In genomic region chr12:76837844-76838650, GRCm38 (mm10) we compare ENCODE assay signal across 8 mouse cellular contexts. TPM values are rescaled to one million over a fixed set of nuclear protein-coding genes. Genes with fewer than 3 reads are reported as not detected.
DNase-seq lines count a peak whose midpoint lies in the region; ATAC-seq and TF ChIP-seq lines count a peak whose summit lies in the region.

No protein-coding gene starts in this region.

- H3K4me1 ChIP-seq in cerebellum, adult 2 months (ENCODE audit: control insufficient read depth, insufficient read depth, low read length): peaks cover 23% of the 10 kb centered on the region
- peaks cover 4% of the 10 kb centered on the region for H3K4me1 ChIP-seq in thymus, adult 2 months (replicated peaks; ENCODE audit: control insufficient read depth, insufficient read depth, low read length)
- peaks cover 4 to 5% of the 10 kb centered on the region in 2 experiments; a peak in 3 of 4 replicates for H3K4me1 ChIP-seq in liver, embryonic 14.5 days (replicated peaks; ENCODE audit: control insufficient read depth in 2 of 2, insufficient read depth in 2 of 2, low read length in 1 of 2)

- peak overlapping the region; percentile 89 for H3K4me3 ChIP-seq in cerebellum, adult 2 months (replicated peaks; ENCODE audit: insufficient read depth, low read depth, low read length)
- peak overlapping the region; percentile 98 for H3K4me3 ChIP-seq in thymus, adult 2 months (ENCODE audit: control insufficient read depth, insufficient read depth, low read length)
- H3K4me3 ChIP-seq in liver, embryonic 14.5 days (ENCODE audit: insufficient read depth in 1 of 2, low read depth in 2 of 2, low read length in 2 of 2): peak overlapping the region; percentile 70 to 87

- no peak for TF ChIP-seq CTCF in cerebellum, adult 2 months (IDR thresholded peaks at IDR 0.05; ENCODE audit: borderline replicate concordance, insufficient read depth, low read depth, low read length)
- no peak for TF ChIP-seq CTCF in thymus, adult 2 months (IDR thresholded peaks at IDR 0.05; ENCODE audit: borderline replicate concordance, control insufficient read depth, extremely low read depth, insufficient read depth, low read length, poor library complexity)
- no peak for TF ChIP-seq CTCF in liver, embryonic 14.5 days (IDR thresholded peaks at IDR 0.05; ENCODE audit: low read depth)

- H3K27me3 ChIP-seq in cerebellum, adult 2 months (ENCODE audit: control insufficient read depth, insufficient read depth, low read length): no peaks in the 10 kb centered on the region
- no peaks in the 10 kb centered on the region for H3K27me3 ChIP-seq in thymus, adult 2 months (ENCODE audit: control insufficient read depth, insufficient read depth, low read length)
- H3K27me3 ChIP-seq in liver, embryonic 14.5 days (ENCODE audit: control insufficient read depth, insufficient read depth, low read length): no peaks in the 10 kb centered on the region

- no peaks in the 10 kb centered on the region for H3K36me3 ChIP-seq in thymus, adult 2 months (ENCODE audit: control insufficient read depth, insufficient read depth, low read length)
- H3K36me3 ChIP-seq in liver, embryonic 14.5 days (replicated peaks; ENCODE audit: control insufficient read depth, insufficient read depth, low read depth): 0 out of 2 replicates have a peak, but pooled peaks cover 2% of the 10 kb centered on the region

- ATAC-seq in liver, embryonic 14.5 days (ENCODE audit: insufficient read depth): peak; percentile 32

- peak overlapping the region; percentile 93 for H3K4me2 ChIP-seq in liver, embryonic 14.5 days (ENCODE audit: low read depth)

- peak in 1 of 2 experiments; percentile 62 for DNase-seq in cerebellum, adult 2 months
- no peak for DNase-seq in cerebellum, adult 8-10 months
- no peak for DNase-seq in thymus, adult 2 months
- DNase-seq in thymus, postnatal 36 days: no peak
- DNase-seq in liver, embryonic 14.5 days (ENCODE audit: low read depth in 3 of 3, low spot score in 3 of 3): peak; percentile 9 to 41 (median 18)
- no peak for DNase-seq in retina, postnatal 1 day
- DNase-seq in adrenal gland, adult 2 months: no peak
- DNase-seq in cerebellum, adult 11-12 months: no peak

- WGBS in cerebellum, adult 2 months: 4% methylated on average over 21 of the region's 21 CpGs
- WGBS in thymus, adult 2 months: 12% methylated on average over 21 of the region's 21 CpGs
- 8% methylated on average over 21 of the region's 21 CpGs for WGBS in liver, embryonic 14.5 days (ENCODE audit: insufficient replicate concordance)

- H3K9ac ChIP-seq in liver, embryonic 14.5 days (replicated peaks): peak overlapping the region; percentile 90

- H3K27ac ChIP-seq in cerebellum, adult 2 months (ENCODE audit: insufficient read depth, low read length): peak overlapping the region; percentile 88
- peak overlapping the region; percentile 52 for H3K27ac ChIP-seq in thymus, adult 2 months (ENCODE audit: control insufficient read depth, insufficient read depth, low read length)
- H3K27ac ChIP-seq in liver, embryonic 14.5 days: peak overlapping the region; percentile 34

- peak; percentile 43; the same call in 1 of the 2 replicates for TF ChIP-seq POLR2A in cerebellum, adult 2 months (IDR thresholded peaks at IDR 0.05; ENCODE audit: borderline replicate concordance, insufficient read depth, low read length)
- no peak for TF ChIP-seq POLR2A in thymus, adult 2 months (IDR thresholded peaks at IDR 0.05; ENCODE audit: control insufficient read depth, extremely low read depth, insufficient read depth, low read length, poor library complexity)

- no peaks in the 10 kb centered on the region for H3K9me3 ChIP-seq in liver, embryonic 14.5 days (ENCODE audit: control insufficient read depth, low read length)

- TF ChIP-seq EP300 in liver, embryonic 14.5 days (IDR thresholded peaks at IDR 0.05; ENCODE audit: low read depth): no peak

RNA-seq across cellular contexts. Expression of gene Rab15, which starts 15.3 kb away (rescaled TPM):
- polyA plus RNA-seq in cerebellum, adult 2 months (2012; rRNA removed): 108 and 109 TPM in 2 replicates
- polyA plus RNA-seq in thymus, adult 2 months (2012; rRNA removed): 18.6 and 21.9 TPM in 2 replicates
- 0.11 and 0.13 TPM in 2 replicates for polyA plus RNA-seq in liver, embryonic 14.5 days (2012; rRNA removed)
- 0.05 and 0.15 TPM in 2 replicates for polyA plus RNA-seq in liver, embryonic 14.5 days (2014; fragmentation: Nextera tagmentation; extraction: Ambion mirVana)
- 1 to 10 TPM; 2.1 to 3.7 TPM for total RNA-seq in adrenal gland, adult 2 months (2021)
- 3.3 and 4.3 TPM in 2 replicates for polyA plus RNA-seq in adrenal gland, adult 2 months (2012; rRNA removed)

RNA-seq across cellular contexts. Expression of gene Gpx2, which starts 42.7 kb away (rescaled TPM):
- 2.5 and 3.4 TPM in 2 replicates for polyA plus RNA-seq in cerebellum, adult 2 months (2012; rRNA removed)
- 5.4 and 6.3 TPM in 2 replicates for polyA plus RNA-seq in thymus, adult 2 months (2012; rRNA removed)
- 0.06 and 0.16 TPM in 2 replicates for polyA plus RNA-seq in liver, embryonic 14.5 days (2012; rRNA removed)
- not detected in 2 replicates for polyA plus RNA-seq in liver, embryonic 14.5 days (2014; fragmentation: Nextera tagmentation; extraction: Ambion mirVana)
- not detected for total RNA-seq in adrenal gland, adult 2 months (2021)
- 0.25 TPM in 1 of 2 replicates, not detected in the other for polyA plus RNA-seq in adrenal gland, adult 2 months (2012; rRNA removed)

Comparison
In these comparisons a context has a peak if more than half of its experiments do, and no peak if none do; other contexts are left out.
1. DNase-seq: peak in liver, embryonic 14.5 days (3 of 3); none in cerebellum, adult 8-10 months (single experiment), thymus, adult 2 months (single experiment), thymus, postnatal 36 days (0 of 2), retina, postnatal 1 day (single experiment), adrenal gland, adult 2 months (single experiment) and cerebellum, adult 11-12 months (single experiment).
2. H3K27ac ChIP-seq: peak in every context shown above with its lines; median percentile 88 in cerebellum, adult 2 months; 52 in thymus, adult 2 months; 34 in liver, embryonic 14.5 days.
3. Peak in every context shown above with its lines, with median percentiles within 50 percentile points of each other: H3K4me3 ChIP-seq.